Mouse (Mus musculus): ENCODE measurements around the gene Rpia. TPM values are rescaled to one million over a fixed set of nuclear protein-coding genes. Genes with fewer than 3 reads are reported as not detected.

Gene Rpia
- polyA plus RNA-seq, 1 experiment, result 6.5 TPM

GRCm38 (mm10) chr6:70806514-70806912, 14.5 kb upstream of the Rpia start:
- H3K4me1 ChIP-seq (ENCODE audit: control insufficient read depth, insufficient read depth, low read length), result peaks cover 4% of the 10 kb centered on the region
- H3K9me3 ChIP-seq (replicated peaks; ENCODE audit: control insufficient read depth, insufficient read depth, low read length, poor library complexity, severe bottlenecking), result no peaks in the 10 kb centered on the region

GRCm38 (mm10) chr6:70805820-70806513, 13.9 kb upstream of the Rpia start:
- TF ChIP-seq EP300 (IDR thresholded peaks at IDR 0.05; ENCODE audit: insufficient read depth, low read depth, low read length) (no peak), CTCF (IDR thresholded peaks at IDR 0.05; ENCODE audit: low read depth, low read length) (no peak), POLR2A (IDR thresholded peaks at IDR 0.05; ENCODE audit: insufficient read depth, low read length) (no peak)
- H3K9me3 ChIP-seq (replicated peaks; ENCODE audit: control insufficient read depth, insufficient read depth, low read length, poor library complexity, severe bottlenecking), result no peaks in the 10 kb centered on the region
- H3K4me1 ChIP-seq (ENCODE audit: control insufficient read depth, insufficient read depth, low read length), result peaks cover 4% of the 10 kb centered on the region
- H3K9ac ChIP-seq (ENCODE audit: low read depth, poor library complexity, severe bottlenecking), result no peak overlapping the region
- peak overlapping the region; percentile 10 for H3K4me3 ChIP-seq (ENCODE audit: low read depth, low read length)
- no peaks in the 10 kb centered on the region for H3K27me3 ChIP-seq (ENCODE audit: control insufficient read depth, insufficient read depth, low read length, poor library complexity, severe bottlenecking)
- H3K36me3 ChIP-seq (ENCODE audit: control insufficient read depth, insufficient read depth, low read length, poor library complexity, severe bottlenecking), result no peaks in the 10 kb centered on the region
- no peak overlapping the region for H3K27ac ChIP-seq (ENCODE audit: insufficient read depth, low read length)

More at GRCm38 (mm10) chr6:70806514-70806912, 14.5 kb upstream of the Rpia start:
- Histone ChIP-seq H3K27ac (ENCODE audit: insufficient read depth, low read length) (no peak overlapping the region), H3K9ac (ENCODE audit: low read depth, poor library complexity, severe bottlenecking) (no peak overlapping the region), H3K27me3 (ENCODE audit: control insufficient read depth, insufficient read depth, low read length, poor library complexity, severe bottlenecking) (no peaks in the 10 kb centered on the region), H3K36me3 (ENCODE audit: control insufficient read depth, insufficient read depth, low read length, poor library complexity, severe bottlenecking) (no peaks in the 10 kb centered on the region), H3K4me3 (ENCODE audit: low read depth, low read length) (no peak overlapping the region)
- TF ChIP-seq CTCF (IDR thresholded peaks at IDR 0.05; ENCODE audit: low read depth, low read length) (no peak), POLR2A (IDR thresholded peaks at IDR 0.05; ENCODE audit: insufficient read depth, low read length) (no peak), EP300 (IDR thresholded peaks at IDR 0.05; ENCODE audit: insufficient read depth, low read depth, low read length) (no peak)

- Histone ChIP-seq H3K9ac (ENCODE audit: low read depth, poor library complexity, severe bottlenecking) (no peak overlapping the region; the same call in 1 of the 2 replicates), H3K27ac (ENCODE audit: insufficient read depth, low read length) (no peak overlapping the region), H3K9me3 (replicated peaks; ENCODE audit: control insufficient read depth, insufficient read depth, low read length, poor library complexity, severe bottlenecking) (no peaks in the 10 kb centered on the region), H3K27me3 (ENCODE audit: control insufficient read depth, insufficient read depth, low read length, poor library complexity, severe bottlenecking) (no peaks in the 10 kb centered on the region), H3K4me1 (ENCODE audit: control insufficient read depth, insufficient read depth, low read length) (peaks cover 4% of the 10 kb centered on the region), H3K36me3 (ENCODE audit: control insufficient read depth, insufficient read depth, low read length, poor library complexity, severe bottlenecking) (no peaks in the 10 kb centered on the region), H3K4me3 (ENCODE audit: low read depth, low read length) (no peak overlapping the region)
- TF ChIP-seq POLR2A (IDR thresholded peaks at IDR 0.05; ENCODE audit: insufficient read depth, low read length) (no peak), CTCF (IDR thresholded peaks at IDR 0.05; ENCODE audit: low read depth, low read length) (peak; percentile 36)
Measured at GRCm38 (mm10) chr6:70805267-70805666, 13.2 kb upstream of the Rpia start.

GRCm38 (mm10) chr6:70804632-70805031, 12.6 kb upstream of the Rpia start:
- TF ChIP-seq EP300 (IDR thresholded peaks at IDR 0.05; ENCODE audit: insufficient read depth, low read depth, low read length), result no peak
- peak; percentile 3 for TF ChIP-seq CTCF (IDR thresholded peaks at IDR 0.05; ENCODE audit: low read depth, low read length)
- TF ChIP-seq POLR2A (IDR thresholded peaks at IDR 0.05; ENCODE audit: insufficient read depth, low read length), result no peak
- Histone ChIP-seq H3K9me3 (replicated peaks; ENCODE audit: control insufficient read depth, insufficient read depth, low read length, poor library complexity, severe bottlenecking) (no peaks in the 10 kb centered on the region), H3K27me3 (ENCODE audit: control insufficient read depth, insufficient read depth, low read length, poor library complexity, severe bottlenecking) (no peaks in the 10 kb centered on the region), H3K36me3 (ENCODE audit: control insufficient read depth, insufficient read depth, low read length, poor library complexity, severe bottlenecking) (no peaks in the 10 kb centered on the region), H3K27ac (ENCODE audit: insufficient read depth, low read length) (no peak overlapping the region), H3K4me1 (ENCODE audit: control insufficient read depth, insufficient read depth, low read length) (peaks cover 4% of the 10 kb centered on the region), H3K9ac (ENCODE audit: low read depth, poor library complexity, severe bottlenecking) (no peak overlapping the region), H3K4me3 (ENCODE audit: low read depth, low read length) (peak overlapping the region; percentile 35)

GRCm38 (mm10) chr6:70797581-70798251, 5.7 kb upstream of the Rpia start:
- Histone ChIP-seq H3K4me3 (ENCODE audit: low read depth, low read length) (no peak overlapping the region), H3K4me1 (ENCODE audit: control insufficient read depth, insufficient read depth, low read length) (no peaks in the 10 kb centered on the region), H3K36me3 (ENCODE audit: control insufficient read depth, insufficient read depth, low read length, poor library complexity, severe bottlenecking) (no peaks in the 10 kb centered on the region), H3K9me3 (replicated peaks; ENCODE audit: control insufficient read depth, insufficient read depth, low read length, poor library complexity, severe bottlenecking) (no peaks in the 10 kb centered on the region), H3K27ac (ENCODE audit: insufficient read depth, low read length) (no peak overlapping the region), H3K9ac (ENCODE audit: low read depth, poor library complexity, severe bottlenecking) (no peak overlapping the region), H3K27me3 (ENCODE audit: control insufficient read depth, insufficient read depth, low read length, poor library complexity, severe bottlenecking) (no peaks in the 10 kb centered on the region)
- no peak for TF ChIP-seq EP300 (IDR thresholded peaks at IDR 0.05; ENCODE audit: insufficient read depth, low read depth, low read length)
- TF ChIP-seq POLR2A (IDR thresholded peaks at IDR 0.05; ENCODE audit: insufficient read depth, low read length), result no peak
- TF ChIP-seq CTCF (IDR thresholded peaks at IDR 0.05; ENCODE audit: low read depth, low read length), result peak; percentile 97

GRCm38 (mm10) chr6:70796940-70797339, 4.9 kb upstream of the Rpia start:
- Histone ChIP-seq H3K27ac (ENCODE audit: insufficient read depth, low read length) (no peak overlapping the region), H3K36me3 (ENCODE audit: control insufficient read depth, insufficient read depth, low read length, poor library complexity, severe bottlenecking) (no peaks in the 10 kb centered on the region)
- TF ChIP-seq EP300 (IDR thresholded peaks at IDR 0.05; ENCODE audit: insufficient read depth, low read depth, low read length) (no peak), CTCF (IDR thresholded peaks at IDR 0.05; ENCODE audit: low read depth, low read length) (no peak), POLR2A (IDR thresholded peaks at IDR 0.05; ENCODE audit: insufficient read depth, low read length) (no peak)

More at GRCm38 (mm10) chr6:70796940-70797339, 4.9 kb upstream of the Rpia start:
- H3K9me3 ChIP-seq (replicated peaks; ENCODE audit: control insufficient read depth, insufficient read depth, low read length, poor library complexity, severe bottlenecking), result no peaks in the 10 kb centered on the region
- H3K9ac ChIP-seq (ENCODE audit: low read depth, poor library complexity, severe bottlenecking), result no peak overlapping the region
- H3K4me1 ChIP-seq (ENCODE audit: control insufficient read depth, insufficient read depth, low read length), result no peaks in the 10 kb centered on the region
- no peaks in the 10 kb centered on the region for H3K27me3 ChIP-seq (ENCODE audit: control insufficient read depth, insufficient read depth, low read length, poor library complexity, severe bottlenecking)
- no peak overlapping the region for H3K4me3 ChIP-seq (ENCODE audit: low read depth, low read length)

Data from ES-Bruce4 (cell line).